Mouse (Mus musculus): Measurements from ENCODE around the gene Tnfrsf1b. TPM values are rescaled to one million over a fixed set of nuclear protein-coding genes. Genes with fewer than 3 reads are reported as not detected.

Tnfrsf1b gene
- polyA plus RNA-seq, 1 experiment from 2014 or later, result 5.2 TPM

DNA sequence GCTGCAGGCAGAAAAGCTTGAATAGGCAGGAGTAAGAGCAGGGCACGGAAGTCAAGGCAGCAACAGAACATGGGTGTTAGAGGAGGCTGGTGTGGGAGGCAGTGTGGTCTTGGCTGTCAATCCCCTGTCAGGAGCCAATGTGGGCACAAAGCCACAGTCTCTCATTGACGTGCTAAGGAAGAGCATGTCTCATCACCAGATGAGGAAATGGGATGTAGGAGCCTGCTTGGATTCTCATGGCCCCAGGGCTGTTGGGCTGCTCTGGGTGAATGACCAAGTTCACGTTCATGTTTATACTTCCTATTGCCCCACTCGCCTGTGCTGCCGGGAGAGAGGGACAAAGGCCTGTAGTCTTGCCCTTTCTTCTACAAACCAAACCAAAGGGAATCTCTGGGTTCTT is 28.8 kb downstream of the Tnfrsf1b start:
- no peak for ATAC-seq (replicated peaks; ENCODE audit: extremely low read depth, insufficient read depth, low FRiP score)
- 0 out of 2 replicates have a peak, but pooled peaks cover 4% of the 10 kb centered on the region for H3K4me1 ChIP-seq (ENCODE audit: control insufficient read depth, insufficient read depth, low read length)
- no peak overlapping the region for H3K27ac ChIP-seq (ENCODE audit: low read length)
- WGBS, result 76% methylated on average over 5 of the region's 5 CpGs
- no peak overlapping the region for H3K4me2 ChIP-seq (ENCODE audit: low read depth, low read length)
- H3K9me3 ChIP-seq (replicated peaks; ENCODE audit: control insufficient read depth, low read length), result no peaks in the 10 kb centered on the region
- no peak overlapping the region for H3K4me3 ChIP-seq (ENCODE audit: low read length)
- no peaks in the 10 kb centered on the region for H3K27me3 ChIP-seq (ENCODE audit: control insufficient read depth, insufficient read depth, low read length)
- H3K36me3 ChIP-seq (ENCODE audit: control insufficient read depth, insufficient read depth), result no peaks in the 10 kb centered on the region
- H3K9ac ChIP-seq (ENCODE audit: low read length), result no peak overlapping the region

DNA sequence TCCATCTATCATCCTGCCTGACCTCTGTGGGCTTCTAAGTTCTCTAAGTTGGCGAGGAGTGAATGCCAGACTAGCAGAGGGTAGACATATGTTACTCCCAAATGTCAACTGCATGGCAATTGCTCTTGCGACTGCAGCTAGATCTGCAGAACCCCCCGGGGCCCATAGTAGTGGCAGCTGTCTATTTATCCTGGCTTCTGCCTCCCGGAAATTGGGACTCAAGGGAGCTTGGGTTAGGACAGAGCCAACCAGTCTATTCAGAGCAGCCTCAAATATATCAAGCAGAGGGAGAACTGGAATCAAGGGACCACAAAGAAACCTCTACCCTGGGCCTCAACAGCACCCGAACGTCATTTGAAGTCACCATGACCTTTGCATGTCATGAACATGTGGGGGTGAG is 29.6 kb downstream of the Tnfrsf1b start:
- H3K4me1 ChIP-seq (ENCODE audit: control insufficient read depth, insufficient read depth, low read length), result peaks cover 4% of the 10 kb centered on the region; the same call in 1 of the 2 replicates
- H3K4me2 ChIP-seq (ENCODE audit: low read depth, low read length), result no peak overlapping the region
- no peaks in the 10 kb centered on the region for H3K9me3 ChIP-seq (replicated peaks; ENCODE audit: control insufficient read depth, low read length)
- WGBS, result 78% methylated on average over 6 of the region's 6 CpGs
- H3K9ac ChIP-seq (ENCODE audit: low read length), result no peak overlapping the region
- H3K4me3 ChIP-seq (ENCODE audit: low read length), result no peak overlapping the region
- ATAC-seq (replicated peaks; ENCODE audit: extremely low read depth, insufficient read depth, low FRiP score), result no peak
- no peaks in the 10 kb centered on the region for H3K36me3 ChIP-seq (ENCODE audit: control insufficient read depth, insufficient read depth)
- no peak overlapping the region for H3K27ac ChIP-seq (ENCODE audit: low read length)
- no peaks in the 10 kb centered on the region for H3K27me3 ChIP-seq (ENCODE audit: control insufficient read depth, insufficient read depth, low read length)

GRCm38 (mm10) chr4:145215396-145215795 is 31.3 kb downstream of the Tnfrsf1b start:
- no peak overlapping the region for H3K9ac ChIP-seq (ENCODE audit: low read length)
- no peak for ATAC-seq (replicated peaks; ENCODE audit: extremely low read depth, insufficient read depth, low FRiP score)
- no peaks in the 10 kb centered on the region for H3K36me3 ChIP-seq (ENCODE audit: control insufficient read depth, insufficient read depth)
- WGBS, result 63% methylated on average over 2 of the region's 2 CpGs
- H3K4me1 ChIP-seq (ENCODE audit: control insufficient read depth, insufficient read depth, low read length), result peaks cover 4% of the 10 kb centered on the region; the same call in 1 of the 2 replicates
- H3K4me3 ChIP-seq (ENCODE audit: low read length), result no peak overlapping the region
- H3K27me3 ChIP-seq (ENCODE audit: control insufficient read depth, insufficient read depth, low read length), result no peaks in the 10 kb centered on the region
- H3K27ac ChIP-seq (ENCODE audit: low read length), result no peak overlapping the region
- no peaks in the 10 kb centered on the region for H3K9me3 ChIP-seq (replicated peaks; ENCODE audit: control insufficient read depth, low read length)
- H3K4me2 ChIP-seq (ENCODE audit: low read depth, low read length), result no peak overlapping the region

- H3K36me3 ChIP-seq (ENCODE audit: control insufficient read depth, insufficient read depth), result no peaks in the 10 kb centered on the region
- peaks cover 4% of the 10 kb centered on the region; the same call in 1 of the 2 replicates for H3K4me1 ChIP-seq (ENCODE audit: control insufficient read depth, insufficient read depth, low read length)
- H3K4me3 ChIP-seq (ENCODE audit: low read length), result no peak overlapping the region
- no peaks in the 10 kb centered on the region for H3K9me3 ChIP-seq (replicated peaks; ENCODE audit: control insufficient read depth, low read length)
- no peaks in the 10 kb centered on the region for H3K27me3 ChIP-seq (ENCODE audit: control insufficient read depth, insufficient read depth, low read length)
- no peak for ATAC-seq (replicated peaks; ENCODE audit: extremely low read depth, insufficient read depth, low FRiP score)
- WGBS, result 39% methylated on average over 6 of the region's 6 CpGs
- H3K9ac ChIP-seq (ENCODE audit: low read length), result no peak overlapping the region
- H3K27ac ChIP-seq (ENCODE audit: low read length), result no peak overlapping the region
- H3K4me2 ChIP-seq (ENCODE audit: low read depth, low read length), result no peak overlapping the region
Measured at GRCm38 (mm10) chr4:145214786-145215174, 31.9 kb downstream of the Tnfrsf1b start.

- peak; percentile 46 for ATAC-seq (replicated peaks; ENCODE audit: extremely low read depth, insufficient read depth, low FRiP score)
- Histone ChIP-seq H3K27me3 (ENCODE audit: control insufficient read depth, insufficient read depth, low read length) (no peaks in the 10 kb centered on the region), H3K4me2 (ENCODE audit: low read depth, low read length) (no peak overlapping the region), H3K4me1 (ENCODE audit: control insufficient read depth, insufficient read depth, low read length) (peaks cover 4% of the 10 kb centered on the region; the same call in 1 of the 2 replicates), H3K9me3 (replicated peaks; ENCODE audit: control insufficient read depth, low read length) (no peaks in the 10 kb centered on the region), H3K9ac (ENCODE audit: low read length) (no peak overlapping the region), H3K4me3 (ENCODE audit: low read length) (no peak overlapping the region), H3K27ac (ENCODE audit: low read length) (no peak overlapping the region), H3K36me3 (ENCODE audit: control insufficient read depth, insufficient read depth) (no peaks in the 10 kb centered on the region)
- WGBS, result 33% methylated on average over 8 of the region's 8 CpGs
Measured at GRCm38 (mm10) chr4:145213999-145214785, 32.5 kb downstream of the Tnfrsf1b start.

DNA sequence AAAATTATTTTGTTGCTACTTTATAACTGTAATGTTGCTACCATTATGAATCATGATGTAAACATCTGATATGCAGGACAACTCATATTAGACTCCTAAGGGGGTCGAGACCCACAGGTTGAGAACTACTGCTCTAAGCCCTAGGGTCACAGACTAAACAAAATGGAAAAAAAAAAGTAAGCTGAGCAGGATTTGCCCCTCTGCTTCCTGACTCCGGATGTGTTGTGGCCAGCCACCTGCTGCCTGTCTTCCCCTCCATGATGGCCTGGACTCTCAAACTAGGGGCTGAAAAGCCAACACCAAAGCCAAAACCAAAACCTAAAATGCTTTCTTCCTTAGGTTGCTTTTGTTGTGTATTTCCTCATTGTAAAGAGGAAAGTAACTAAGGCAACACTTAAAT is 35.6 kb downstream of the Tnfrsf1b start:
- 52% methylated on average over 2 of the region's 2 CpGs for WGBS
- H3K4me3 ChIP-seq (ENCODE audit: low read length), result no peak overlapping the region
- ATAC-seq (replicated peaks; ENCODE audit: extremely low read depth, insufficient read depth, low FRiP score), result no peak; the same call in 1 of the 2 replicates

GRCm38 (mm10) chr4:145210564-145210963 is 36.1 kb downstream of the Tnfrsf1b start:
- no peaks in the 10 kb centered on the region for H3K27me3 ChIP-seq (ENCODE audit: control insufficient read depth, insufficient read depth, low read length)
- no peak overlapping the region for H3K4me3 ChIP-seq (ENCODE audit: low read length)
- H3K4me2 ChIP-seq (ENCODE audit: low read depth, low read length), result no peak overlapping the region
- H3K4me1 ChIP-seq (ENCODE audit: control insufficient read depth, insufficient read depth, low read length), result peaks cover 4% of the 10 kb centered on the region; the same call in 1 of the 2 replicates
- H3K9me3 ChIP-seq (replicated peaks; ENCODE audit: control insufficient read depth, low read length), result no peaks in the 10 kb centered on the region
- H3K9ac ChIP-seq (ENCODE audit: low read length), result no peak overlapping the region
- no peak for ATAC-seq (replicated peaks; ENCODE audit: extremely low read depth, insufficient read depth, low FRiP score)
- WGBS, result 86% methylated on average over 5 of the region's 5 CpGs
- no peak overlapping the region for H3K27ac ChIP-seq (ENCODE audit: low read length)
- no peaks in the 10 kb centered on the region for H3K36me3 ChIP-seq (ENCODE audit: control insufficient read depth, insufficient read depth)

More for the DNA sequence above, 35.6 kb downstream of the Tnfrsf1b start:
- Histone ChIP-seq H3K27me3 (ENCODE audit: control insufficient read depth, insufficient read depth, low read length) (no peaks in the 10 kb centered on the region), H3K27ac (ENCODE audit: low read length) (no peak overlapping the region), H3K4me1 (ENCODE audit: control insufficient read depth, insufficient read depth, low read length) (peaks cover 4% of the 10 kb centered on the region; the same call in 1 of the 2 replicates), H3K36me3 (ENCODE audit: control insufficient read depth, insufficient read depth) (no peaks in the 10 kb centered on the region), H3K9me3 (replicated peaks; ENCODE audit: control insufficient read depth, low read length) (no peaks in the 10 kb centered on the region), H3K9ac (ENCODE audit: low read length) (no peak overlapping the region), H3K4me2 (ENCODE audit: low read depth, low read length) (no peak overlapping the region)

- WGBS, result 47% methylated on average over 5 of the region's 5 CpGs
- ATAC-seq (replicated peaks; ENCODE audit: extremely low read depth, insufficient read depth, low FRiP score), result no peak
- no peak overlapping the region for H3K9ac ChIP-seq (ENCODE audit: low read length)
- H3K4me2 ChIP-seq (ENCODE audit: low read depth, low read length), result no peak overlapping the region
- no peak overlapping the region for H3K27ac ChIP-seq (ENCODE audit: low read length)
- no peak overlapping the region for H3K4me3 ChIP-seq (ENCODE audit: low read length)
- no peaks in the 10 kb centered on the region for H3K36me3 ChIP-seq (ENCODE audit: control insufficient read depth, insufficient read depth)
- H3K9me3 ChIP-seq (replicated peaks; ENCODE audit: control insufficient read depth, low read length), result no peaks in the 10 kb centered on the region
- H3K4me1 ChIP-seq (ENCODE audit: control insufficient read depth, insufficient read depth, low read length), result peaks cover 2% of the 10 kb centered on the region; the same call in 1 of the 2 replicates
- no peaks in the 10 kb centered on the region for H3K27me3 ChIP-seq (ENCODE audit: control insufficient read depth, insufficient read depth, low read length)
Measured at GRCm38 (mm10) chr4:145209690-145210088, 37.0 kb downstream of the Tnfrsf1b start.

- Histone ChIP-seq H3K36me3 (ENCODE audit: control insufficient read depth, insufficient read depth) (no peaks in the 10 kb centered on the region), H3K9ac (ENCODE audit: low read length) (no peak overlapping the region), H3K9me3 (replicated peaks; ENCODE audit: control insufficient read depth, low read length) (no peaks in the 10 kb centered on the region), H3K4me1 (ENCODE audit: control insufficient read depth, insufficient read depth, low read length) (no peaks in the 10 kb centered on the region; the same call in 1 of the 2 replicates), H3K27ac (ENCODE audit: low read length) (no peak overlapping the region), H3K27me3 (ENCODE audit: control insufficient read depth, insufficient read depth, low read length) (no peaks in the 10 kb centered on the region), H3K4me3 (ENCODE audit: low read length) (no peak overlapping the region), H3K4me2 (ENCODE audit: low read depth, low read length) (no peak overlapping the region)
- WGBS, result 67% methylated on average over 6 of the region's 6 CpGs
- ATAC-seq (replicated peaks; ENCODE audit: extremely low read depth, insufficient read depth, low FRiP score), result no peak
Measured at GRCm38 (mm10) chr4:145209076-145209689, 37.5 kb downstream of the Tnfrsf1b start.

All from heart, embryonic 16.5 days (tissue).